Mouse (Mus musculus) bone marrow macrophage, adult 2 months (primary cell): ENCODE measurements around the gene Chst11.

ENCODE experiments used
- CTCF ChIP-seq: IDR thresholded peaks from 2 replicates; pipeline ENCODE4 v1.5.1; 2012; ENCODE audit warnings: low read depth, mild to moderate bottlenecking, low read length, moderate library complexity
- POLR2A ChIP-seq: IDR thresholded peaks from 2 replicates; pipeline ENCODE4 v1.6.1; 2012; ENCODE audit warnings: mild to moderate bottlenecking, low read depth, low read length, borderline replicate concordance

GRCm38 (mm10) chr10:83191476-83191875, 206.2 kb downstream of the Chst11 start:
- no peak for TF ChIP-seq CTCF
- TF ChIP-seq POLR2A = no peak
